Mouse (Mus musculus) forebrain, embryonic 13.5 days (tissue): ENCODE measurements around the gene Lss. TPM values are rescaled to one million over a fixed set of nuclear protein-coding genes. Genes with fewer than 3 reads are reported as not detected.
A peak's percentile ranks its signal among the peaks of the same experiment; 100 is the strongest.

ENCODE experiments used
- ATAC-seq: fragments of 200-750 bp; cut with Nextera tagmentation; 2 replicates; pipeline ENCODE4 v1.8.0; 2017
- H3K27ac ChIP-seq: fragments of 300-500 bp; sonication (generic); 2 replicates; pipeline ENCODE4 v1.5.1; 2015; ENCODE audit warnings: inconsistent platforms, mild to moderate bottlenecking, moderate library complexity
- H3K27me3 ChIP-seq: fragments of 300-500 bp; sonication (generic); 2 replicates; pipeline ENCODE4 v1.6.1; 2015; ENCODE audit warnings: mild to moderate bottlenecking, inconsistent platforms
- H3K36me3 ChIP-seq: fragments of 300-500 bp; sonication (generic); 2 replicates; pipeline ENCODE4 v1.6.1; 2015; ENCODE audit warnings: mild to moderate bottlenecking, inconsistent platforms; ENCODE audit not compliant: poor library complexity, severe bottlenecking
- H3K4me1 ChIP-seq: fragments of 300-500 bp; sonication (generic); 2 replicates; pipeline ENCODE4 v1.6.1; 2015; ENCODE audit warnings: inconsistent platforms
- H3K4me2 ChIP-seq: fragments of 300-500 bp; sonication (generic); 2 replicates; pipeline ENCODE4 v1.6.1; 2015; ENCODE audit warnings: inconsistent platforms, mild to moderate bottlenecking, moderate library complexity
- H3K4me3 ChIP-seq: fragments of 300-500 bp; sonication (generic); 2 replicates; pipeline ENCODE4 v1.5.1; 2015; ENCODE audit warnings: mild to moderate bottlenecking, inconsistent platforms
- H3K9ac ChIP-seq: fragments of 300-500 bp; sonication (generic); 2 replicates; pipeline ENCODE4 v1.6.1; 2015; ENCODE audit warnings: mild to moderate bottlenecking, inconsistent platforms
- H3K9me3 ChIP-seq: fragments of 300-500 bp; sonication (generic); replicated peaks from 2 replicates; pipeline ENCODE4 v1.6.1; 2016; ENCODE audit warnings: inconsistent platforms
- WGBS: fragments of 180-500 bp; shearing (Covaris S2); methylation state at CpG from one replicate; pipeline ENCODE4 v1.1.7; 2015; 5-methylcytosine and 5-hydroxymethylcytosine counted together
- polyA plus RNA-seq: library from polyadenylated mRNA; unstranded; fragments of >200 nt; fragmentation: Nextera tagmentation; extraction: Ambion mirVana; gene quantifications from 2 replicates; pipeline ENCODE4 v1.2.1, GENCODE M21; 2015

The Lss gene
- polyA plus RNA-seq, 1 experiment from 2014 or later, result 48.4 TPM

DNA sequence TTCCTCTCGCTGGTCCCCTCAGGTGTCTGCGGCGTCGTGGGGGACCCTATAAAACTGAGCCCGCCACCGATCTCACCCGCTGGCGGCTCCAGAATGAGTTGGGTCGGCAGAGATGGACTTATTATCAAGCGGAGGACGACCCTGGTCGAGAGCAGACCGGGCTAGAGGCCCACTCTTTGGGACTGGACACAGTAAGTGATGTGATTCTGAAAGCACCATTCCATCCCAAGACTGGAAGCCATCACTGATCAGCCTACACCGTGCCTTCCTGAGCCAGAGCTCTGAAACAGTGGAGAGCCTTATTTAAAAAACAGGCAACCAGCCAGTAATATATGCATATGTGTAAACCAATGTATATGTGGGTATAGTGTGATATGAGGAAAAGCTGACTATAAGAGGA is 440 bp downstream of the Lss start:
- WGBS, result under 1% methylated on average over 14 of the region's 14 CpGs
- peak overlapping the region; percentile 68 for H3K4me3 ChIP-seq
- peak overlapping the region; percentile 82 for H3K9ac ChIP-seq
- H3K4me2 ChIP-seq, result peak overlapping the region; percentile 82
- H3K4me1 ChIP-seq, result peaks cover 26% of the 10 kb centered on the region
- peak; percentile 48; the same call in 1 of the 2 replicates for ATAC-seq
- peak overlapping the region; percentile 61 for H3K27ac ChIP-seq
- H3K9me3 ChIP-seq, result no peaks in the 10 kb centered on the region
- H3K36me3 ChIP-seq, result peaks cover 36% of the 10 kb centered on the region
- no peaks in the 10 kb centered on the region for H3K27me3 ChIP-seq

DNA sequence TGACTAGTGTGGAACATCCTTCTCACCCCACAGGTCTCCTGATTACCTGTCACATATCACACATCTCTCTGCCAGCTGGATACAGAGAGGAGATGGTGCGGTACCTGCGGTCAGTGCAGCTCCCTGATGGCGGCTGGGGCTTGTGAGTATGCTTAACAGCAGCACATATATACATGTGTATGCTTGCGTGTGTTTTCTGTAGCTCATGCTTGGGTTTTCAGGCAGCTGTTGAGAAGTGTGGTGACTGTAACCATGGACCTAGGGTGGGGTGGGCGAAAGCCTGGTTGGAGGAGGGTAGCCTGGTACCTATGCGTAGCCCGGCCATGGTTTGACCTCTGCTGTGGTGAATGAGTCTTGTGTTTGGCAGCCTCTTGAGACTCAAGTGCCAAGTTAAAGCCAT is 4.1 kb downstream of the Lss start:
- Histone ChIP-seq H3K9me3 (no peaks in the 10 kb centered on the region), H3K4me2 (no peak overlapping the region), H3K4me3 (no peak overlapping the region), H3K9ac (no peak overlapping the region), H3K27me3 (no peaks in the 10 kb centered on the region), H3K27ac (no peak overlapping the region), H3K4me1 (peaks cover 24% of the 10 kb centered on the region), H3K36me3 (peaks cover 73% of the 10 kb centered on the region)
- 94% methylated on average over 7 of the region's 7 CpGs for WGBS
- ATAC-seq, result no peak

DNA sequence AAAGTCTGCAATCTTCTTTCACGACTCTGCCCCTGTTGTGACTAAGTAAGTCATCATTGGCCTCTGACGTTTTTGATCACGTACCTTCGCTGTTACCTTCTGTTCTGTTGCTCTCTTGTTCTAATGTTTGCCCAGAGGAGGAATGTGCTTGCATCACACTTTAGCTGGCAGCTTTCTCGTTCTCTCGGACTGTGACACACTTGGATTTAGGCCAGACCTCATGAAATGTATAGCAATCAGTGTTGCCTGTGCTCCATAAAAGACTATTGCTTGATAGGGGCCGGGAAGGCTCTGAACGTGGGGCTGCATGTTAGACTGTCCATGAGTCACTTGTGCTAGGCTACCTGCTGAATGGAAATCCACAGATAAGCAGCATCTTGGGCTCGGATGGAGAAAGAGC is 6.2 kb downstream of the Lss start:
- no peak overlapping the region for H3K4me2 ChIP-seq
- H3K4me1 ChIP-seq, result peaks cover 9% of the 10 kb centered on the region
- WGBS, result 78% methylated on average over 9 of the region's 9 CpGs
- H3K9me3 ChIP-seq, result no peaks in the 10 kb centered on the region
- peaks cover 94% of the 10 kb centered on the region for H3K36me3 ChIP-seq
- no peak overlapping the region for H3K9ac ChIP-seq
- no peak for ATAC-seq
- H3K4me3 ChIP-seq, result no peak overlapping the region
- H3K27me3 ChIP-seq, result no peaks in the 10 kb centered on the region
- no peak overlapping the region for H3K27ac ChIP-seq

DNA sequence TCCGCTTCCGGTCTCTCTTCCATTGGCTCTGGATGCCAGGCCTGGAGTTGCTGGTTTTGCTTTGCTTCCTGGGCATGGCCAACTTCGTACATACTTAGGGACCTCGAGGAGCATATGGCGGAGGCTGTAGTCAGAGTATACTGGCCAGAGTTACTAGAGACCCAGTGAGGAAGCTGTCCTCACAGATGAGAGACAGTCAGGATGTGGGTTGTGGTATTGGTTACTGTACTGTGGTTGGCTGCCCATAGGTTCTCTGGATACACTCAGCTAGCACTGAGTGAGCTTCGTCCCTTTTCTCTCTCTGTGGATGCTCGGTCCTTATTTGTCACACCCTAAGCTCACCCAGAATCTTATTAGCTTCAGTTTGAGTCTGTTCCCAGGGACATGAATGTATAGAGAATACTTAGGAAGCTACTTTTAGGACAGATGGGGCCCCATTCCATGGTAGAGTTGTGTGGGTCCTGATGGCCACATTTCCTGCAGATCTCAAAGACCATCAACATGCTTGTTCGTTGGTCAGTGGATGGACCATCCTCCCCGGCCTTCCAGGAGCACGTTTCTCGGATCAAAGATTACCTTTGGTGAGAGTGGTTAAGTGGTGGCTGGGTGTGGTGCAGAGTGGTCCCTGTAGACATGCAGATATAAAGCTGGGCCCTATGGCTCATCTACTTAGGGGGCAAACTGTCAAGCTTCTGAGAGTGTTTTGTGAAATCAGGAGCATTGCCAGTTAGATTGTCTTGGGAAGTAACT is 10.1 kb downstream of the Lss start:
- Histone ChIP-seq H3K4me1 (no peaks in the 10 kb centered on the region), H3K9me3 (no peaks in the 10 kb centered on the region), H3K4me3 (no peak overlapping the region), H3K9ac (no peak overlapping the region), H3K27me3 (no peaks in the 10 kb centered on the region), H3K27ac (no peak overlapping the region), H3K4me2 (no peak overlapping the region), H3K36me3 (peaks cover 100% of the 10 kb centered on the region)
- WGBS, result 95% methylated on average over 11 of the region's 11 CpGs
- ATAC-seq, result no peak

DNA sequence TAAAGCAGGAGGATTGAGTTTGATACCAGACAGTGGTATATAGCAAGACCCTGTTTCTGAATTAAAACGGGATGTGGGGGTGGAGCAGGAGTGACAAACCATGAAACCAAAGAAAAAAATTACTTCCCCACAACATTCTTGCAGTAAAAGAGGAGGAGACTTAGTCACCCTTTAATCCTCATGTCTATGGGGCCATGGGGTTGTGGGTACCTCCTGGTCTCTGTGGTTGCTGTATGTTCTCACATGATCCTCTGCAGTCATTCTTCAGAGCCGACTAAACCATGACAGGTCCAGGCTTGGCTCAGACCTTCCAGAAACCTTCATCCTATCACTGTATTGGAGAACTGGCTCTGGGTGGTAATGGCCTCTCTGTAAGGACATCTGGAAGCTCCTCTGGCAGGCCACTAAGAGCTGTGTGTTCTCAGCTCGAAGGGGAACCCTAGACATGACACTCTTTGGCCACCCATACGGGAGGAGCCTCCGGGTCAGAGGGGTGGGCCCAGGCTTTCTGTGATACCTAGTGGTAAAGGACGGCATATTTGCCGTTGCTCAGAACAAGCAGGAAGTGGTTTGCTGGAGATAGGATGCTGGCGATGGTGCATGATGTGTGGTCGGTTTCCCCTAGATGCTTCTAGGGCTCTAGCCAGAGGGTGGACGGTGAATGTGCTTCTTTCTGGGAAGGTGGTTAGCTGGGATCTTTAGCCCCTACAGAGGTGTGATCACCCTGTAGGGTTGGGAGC is 11.4 kb downstream of the Lss start:
- peaks cover 100% of the 10 kb centered on the region for H3K36me3 ChIP-seq
- H3K4me3 ChIP-seq, result no peak overlapping the region
- no peak overlapping the region for H3K4me2 ChIP-seq
- no peaks in the 10 kb centered on the region for H3K27me3 ChIP-seq
- no peak for ATAC-seq
- no peaks in the 10 kb centered on the region for H3K4me1 ChIP-seq
- no peaks in the 10 kb centered on the region for H3K9me3 ChIP-seq
- WGBS, result 92% methylated on average over 10 of the region's 10 CpGs
- H3K27ac ChIP-seq, result no peak overlapping the region
- H3K9ac ChIP-seq, result no peak overlapping the region

DNA sequence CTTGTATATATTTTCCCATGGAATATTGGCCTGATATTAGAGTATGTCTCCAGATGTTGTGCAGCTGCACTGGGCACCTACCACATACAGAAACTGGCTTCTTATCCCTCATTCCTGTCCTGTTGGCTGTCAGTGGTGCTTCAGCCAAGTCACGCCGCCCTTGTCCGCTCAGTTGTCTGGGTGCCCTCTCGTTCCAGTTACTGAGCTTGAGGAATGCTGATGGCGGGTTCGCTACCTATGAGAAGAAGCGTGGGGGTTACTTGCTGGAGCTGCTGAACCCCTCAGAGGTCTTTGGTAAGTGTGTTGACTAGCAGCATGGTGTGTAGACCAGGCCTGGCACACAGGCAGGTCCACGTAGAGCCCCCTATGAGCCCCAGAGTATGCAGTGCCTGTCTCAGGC is 15.2 kb downstream of the Lss start:
- H3K4me3 ChIP-seq, result no peak overlapping the region
- peaks cover 100% of the 10 kb centered on the region for H3K36me3 ChIP-seq
- H3K9me3 ChIP-seq, result no peaks in the 10 kb centered on the region
- no peaks in the 10 kb centered on the region for H3K27me3 ChIP-seq
- H3K9ac ChIP-seq, result no peak overlapping the region
- no peak overlapping the region for H3K4me2 ChIP-seq
- ATAC-seq, result no peak
- H3K4me1 ChIP-seq, result no peaks in the 10 kb centered on the region
- WGBS, result 93% methylated on average over 8 of the region's 8 CpGs
- no peak overlapping the region for H3K27ac ChIP-seq

DNA sequence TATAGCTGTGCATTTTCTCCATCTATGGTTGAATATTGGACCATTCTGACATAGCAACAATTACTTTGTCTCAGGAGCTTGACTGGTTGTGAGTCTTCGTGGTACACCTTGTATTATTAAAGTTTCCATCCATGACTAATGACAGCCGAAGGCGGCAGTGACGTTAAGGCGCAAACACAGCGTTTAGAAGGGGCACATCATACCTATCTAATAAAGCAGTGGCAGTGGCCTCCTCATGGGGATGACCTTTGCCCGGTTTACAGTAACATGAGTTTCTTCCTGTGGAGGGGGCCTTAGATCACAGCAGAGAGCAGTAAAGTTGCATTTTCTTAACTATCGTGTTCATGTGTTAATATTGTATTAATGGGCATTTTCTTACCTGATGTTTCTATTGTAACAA is 16.8 kb downstream of the Lss start:
- Histone ChIP-seq H3K4me1 (no peaks in the 10 kb centered on the region), H3K36me3 (peaks cover 100% of the 10 kb centered on the region), H3K27ac (no peak overlapping the region), H3K4me2 (no peak overlapping the region), H3K27me3 (no peaks in the 10 kb centered on the region), H3K9me3 (no peaks in the 10 kb centered on the region), H3K4me3 (no peak overlapping the region), H3K9ac (no peak overlapping the region)
- WGBS, result 94% methylated on average over 8 of the region's 8 CpGs
- ATAC-seq, result no peak

DNA sequence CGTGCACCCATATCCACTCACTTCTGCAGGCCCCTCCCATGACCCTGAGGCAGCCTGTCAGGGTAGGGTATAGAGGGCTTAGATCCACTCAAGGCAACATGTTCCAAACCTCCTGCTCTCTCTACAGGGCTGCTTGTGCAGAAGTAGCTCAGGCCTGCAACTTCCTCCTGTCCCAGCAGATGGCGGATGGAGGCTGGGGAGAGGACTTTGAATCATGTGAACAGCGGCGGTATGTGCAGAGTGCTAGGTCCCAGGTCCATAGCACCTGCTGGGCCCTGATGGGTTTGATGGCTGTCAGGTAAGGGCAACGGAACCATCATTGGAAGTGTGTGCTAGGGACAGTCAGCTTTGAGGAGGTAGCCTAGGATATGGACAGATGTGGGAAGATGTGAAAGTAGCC is 19.1 kb downstream of the Lss start:
- H3K4me3 ChIP-seq, result no peak overlapping the region
- H3K4me1 ChIP-seq, result no peaks in the 10 kb centered on the region
- ATAC-seq, result no peak
- no peaks in the 10 kb centered on the region for H3K9me3 ChIP-seq
- H3K27ac ChIP-seq, result no peak overlapping the region
- H3K9ac ChIP-seq, result no peak overlapping the region
- H3K27me3 ChIP-seq, result no peaks in the 10 kb centered on the region
- H3K36me3 ChIP-seq, result peaks cover 97% of the 10 kb centered on the region
- 86% methylated on average over 5 of the region's 5 CpGs for WGBS
- no peak overlapping the region for H3K4me2 ChIP-seq

DNA sequence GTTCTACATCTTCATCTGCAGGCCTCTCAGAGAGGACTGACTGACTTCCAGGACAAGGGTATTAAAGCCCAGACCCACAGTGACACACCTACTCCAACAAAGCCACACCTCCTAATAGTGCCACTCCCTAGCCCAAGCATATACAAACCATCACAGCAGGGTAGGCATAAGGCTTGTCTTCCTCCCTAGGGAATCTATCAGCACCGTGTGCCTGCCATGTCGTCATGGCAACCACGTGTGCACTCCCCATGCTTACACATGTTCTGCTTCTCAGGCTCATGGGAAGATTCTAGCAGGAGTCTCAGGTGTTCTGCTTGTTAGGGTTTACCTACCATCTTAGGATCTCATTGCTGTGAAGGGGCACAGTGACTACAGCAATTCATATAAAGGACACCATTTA is 20.2 kb downstream of the Lss start:
- H3K36me3 ChIP-seq, result peaks cover 93% of the 10 kb centered on the region
- H3K27ac ChIP-seq, result no peak overlapping the region
- H3K27me3 ChIP-seq, result no peaks in the 10 kb centered on the region
- no peak for ATAC-seq
- H3K9ac ChIP-seq, result no peak overlapping the region
- H3K4me1 ChIP-seq, result no peaks in the 10 kb centered on the region
- no peaks in the 10 kb centered on the region for H3K9me3 ChIP-seq
- H3K4me3 ChIP-seq, result no peak overlapping the region
- H3K4me2 ChIP-seq, result no peak overlapping the region
- WGBS, result 77% methylated on average over 3 of the region's 3 CpGs

DNA sequence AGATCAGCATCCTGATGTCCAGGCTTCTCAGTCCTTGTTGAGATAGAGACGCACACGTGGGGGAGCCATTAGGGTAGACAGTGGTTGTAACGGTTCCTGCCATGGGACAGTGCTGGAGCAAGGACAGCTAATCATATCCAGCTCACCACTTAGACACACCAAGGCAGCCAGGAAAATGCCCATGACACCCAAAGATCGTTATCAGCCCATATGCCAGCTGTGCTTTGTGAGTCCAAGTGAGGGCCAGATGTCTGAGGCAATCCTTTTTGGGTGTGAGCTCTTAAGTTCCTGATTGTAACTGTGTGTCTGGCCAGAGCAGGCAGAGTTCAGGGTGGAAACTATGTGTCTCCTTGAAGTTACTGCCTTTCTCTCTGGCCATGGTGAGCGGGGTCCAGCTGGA is 22.7 kb downstream of the Lss start:
- Histone ChIP-seq H3K27ac (no peak overlapping the region), H3K27me3 (no peaks in the 10 kb centered on the region), H3K36me3 (peaks cover 68% of the 10 kb centered on the region), H3K4me1 (no peaks in the 10 kb centered on the region), H3K4me2 (no peak overlapping the region), H3K9me3 (no peaks in the 10 kb centered on the region), H3K4me3 (no peak overlapping the region), H3K9ac (no peak overlapping the region)
- 89% methylated on average over 5 of the region's 5 CpGs for WGBS
- no peak for ATAC-seq

DNA sequence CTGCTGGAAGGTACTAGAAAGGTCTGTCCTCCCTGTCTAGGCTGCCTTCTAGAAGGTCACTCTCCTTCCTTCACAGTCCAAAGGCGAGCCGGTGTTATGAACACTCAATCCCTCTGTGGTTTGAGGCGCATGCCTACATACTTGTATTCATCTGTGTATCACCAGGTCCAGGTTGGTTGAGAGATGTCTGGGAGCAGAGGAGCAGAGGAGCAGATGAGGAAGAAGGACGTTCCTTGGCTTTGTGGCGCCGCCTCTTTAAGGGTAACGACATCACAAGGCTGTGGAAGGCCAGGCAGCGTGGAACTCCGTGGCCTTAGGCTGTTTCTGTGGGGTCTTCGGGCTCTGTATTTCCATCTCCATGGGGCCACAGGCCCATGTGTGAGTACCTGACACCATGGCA is 30.6 kb downstream of the Lss start, which contains the start of gene Spatc1l:
TSS of gene Spatc1l (plus strand) at position 301 of the 400 bp plus-strand sequence.
- no peak for ATAC-seq
- Histone ChIP-seq H3K27me3 (no peaks in the 10 kb centered on the region), H3K27ac (no peak within 1 kb of the TSS), H3K4me3 (no peak within 1 kb of the TSS), H3K36me3 (no peaks in the 10 kb centered on the region), H3K9ac (no peak within 1 kb of the TSS), H3K9me3 (no peaks in the 10 kb centered on the region), H3K4me2 (no peak within 1 kb of the TSS), H3K4me1 (no peaks in the 10 kb centered on the region)
- 90% methylated on average over 10 of the region's 10 CpGs for WGBS

DNA sequence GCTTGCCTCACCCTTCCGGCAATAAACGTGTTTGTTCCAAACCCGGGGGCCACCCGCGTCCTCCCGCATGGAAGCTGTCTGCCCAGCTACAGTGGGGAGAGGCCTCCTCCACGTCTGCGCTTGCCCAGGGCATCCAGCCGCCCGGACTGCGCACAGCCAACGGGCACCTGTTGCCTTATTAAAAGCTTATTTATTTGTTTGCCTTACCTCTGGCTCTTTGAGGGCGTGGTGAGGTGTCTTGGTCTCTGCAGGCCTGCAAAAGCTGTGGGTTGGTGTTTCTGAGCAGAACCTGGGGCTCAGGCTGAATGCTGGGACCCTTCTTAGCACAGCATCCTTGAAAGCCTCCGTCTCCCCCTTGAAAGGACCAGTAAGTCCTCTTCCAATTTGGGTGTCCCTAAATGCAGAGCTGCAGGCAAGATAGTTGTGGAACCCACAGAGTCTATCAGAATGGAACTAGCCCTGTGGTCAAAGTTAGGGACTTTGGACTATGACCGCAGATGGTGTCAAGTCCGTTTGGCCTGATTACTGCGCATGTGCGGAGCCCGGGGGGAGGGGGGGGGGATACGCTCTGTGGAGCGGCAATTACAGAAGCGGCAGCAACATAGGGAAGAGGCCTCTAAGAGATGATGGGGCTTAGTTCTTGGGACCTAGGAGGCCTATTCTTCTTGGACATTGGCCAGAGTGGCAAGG is 38.8 kb downstream of the Lss start:
- Histone ChIP-seq H3K27me3 (no peaks in the 10 kb centered on the region), H3K9me3 (no peaks in the 10 kb centered on the region), H3K9ac (no peak overlapping the region), H3K27ac (no peak overlapping the region), H3K36me3 (no peaks in the 10 kb centered on the region), H3K4me3 (no peak overlapping the region), H3K4me1 (no peaks in the 10 kb centered on the region), H3K4me2 (no peak overlapping the region)
- WGBS, result 95% methylated on average over 22 of the region's 22 CpGs
- ATAC-seq, result no peak
